Mouse (Mus musculus) lung, embryonic 14.5 days (tissue): ENCODE data around the gene Sh3bp4. TPM values are rescaled to one million over a fixed set of nuclear protein-coding genes. Genes with fewer than 3 reads are reported as not detected.

ENCODE experiments used
- ATAC-seq: fragments of 200-750 bp; cut with Nextera tagmentation; 2 replicates; pipeline ENCODE4 v1.8.0; 2017; ENCODE audit warnings: mild to moderate bottlenecking, moderate TSS enrichment, moderate library complexity; ENCODE audit not compliant: insufficient read depth
- DNase-seq: peaks from one replicate; pipeline ENCODE4 v3.0.0-alpha.2; 2015
- H3K27ac ChIP-seq: fragments of 300-500 bp; sonication (generic); 2 replicates; pipeline ENCODE4 v1.5.1; 2014; ENCODE audit warnings: low read depth, mild to moderate bottlenecking, moderate library complexity
- H3K27me3 ChIP-seq: fragments of 300-500 bp; sonication (generic); 2 replicates; pipeline ENCODE4 v1.6.1; 2014; ENCODE audit warnings: low read length, control low read depth; ENCODE audit not compliant: insufficient read depth
- H3K36me3 ChIP-seq: fragments of 300-500 bp; sonication (generic); 2 replicates; pipeline ENCODE4 v1.6.1; 2014; ENCODE audit warnings: control low read depth; ENCODE audit not compliant: insufficient read depth
- H3K4me1 ChIP-seq: fragments of 300-500 bp; sonication (generic); 2 replicates; pipeline ENCODE4 v1.6.1; 2014; ENCODE audit warnings: antibody characterized with exemption, control low read depth; ENCODE audit not compliant: insufficient read depth
- H3K4me2 ChIP-seq: fragments of 300-500 bp; sonication (generic); 2 replicates; pipeline ENCODE4 v1.6.1; 2014; ENCODE audit warnings: mild to moderate bottlenecking
- H3K4me3 ChIP-seq: fragments of 300-500 bp; sonication (generic); 2 replicates; pipeline ENCODE4 v1.5.1; 2014; ENCODE audit warnings: low read depth, low read length
- H3K9ac ChIP-seq: fragments of 300-500 bp; sonication (generic); 2 replicates; pipeline ENCODE4 v1.6.1; 2014
- H3K9me3 ChIP-seq: fragments of 300-500 bp; sonication (generic); 2 replicates; pipeline ENCODE4 v1.6.1; 2016; ENCODE audit warnings: low read depth, low read length, control low read depth
- CTCF ChIP-seq: IDR thresholded peaks from 2 replicates; pipeline ENCODE4 v1.5.1; 2016; ENCODE audit warnings: antibody characterized with exemption, low read depth
- WGBS: fragments of 180-500 bp; shearing (Covaris S2); extraction: QIAGEN DNeasy Blood & Tissue Kit; methylation state at CpG from one replicate; pipeline ENCODE4 v1.1.7; 2014; 5-methylcytosine and 5-hydroxymethylcytosine counted together
- polyA plus RNA-seq: library from polyadenylated mRNA; unstranded; fragments of >200 nt; fragmentation: Nextera tagmentation; extraction: Ambion mirVana; gene quantifications from 2 replicates; pipeline ENCODE4 v1.2.1, GENCODE M21; 2014

The Sh3bp4 gene
- polyA plus RNA-seq, 1 experiment from 2014 or later = 26.2 TPM

GRCm38 (mm10) chr1:89070871-89071361 is 701 bp downstream of the Sh3bp4 start:
- DNase-seq (peak; percentile 61), ATAC-seq (peak; percentile 28)
- H3K4me3 ChIP-seq = peak overlapping the region; percentile 73
- peak overlapping the region; percentile 69 for H3K27ac ChIP-seq
- no peaks in the 10 kb centered on the region for H3K27me3 ChIP-seq
- no peaks in the 10 kb centered on the region for H3K36me3 ChIP-seq
- H3K4me1 ChIP-seq = peaks cover 14% of the 10 kb centered on the region
- peak overlapping the region; percentile 71 for H3K4me2 ChIP-seq
- peak overlapping the region; percentile 69 for H3K9ac ChIP-seq
- H3K9me3 ChIP-seq = no peaks in the 10 kb centered on the region
- WGBS = under 1% methylated on average over 28 of the region's 28 CpGs
- 0 out of 2 replicates have a peak, but pooled peaks have one; percentile 3 for TF ChIP-seq CTCF

- DNase-seq = no peak
These were observed 1.3 kb downstream of the Sh3bp4 start for GRCm38 (mm10) chr1:89071371-89072142.

GRCm38 (mm10) chr1:89072143-89072990 is 2.2 kb downstream of the Sh3bp4 start:
- peak overlapping the region; percentile 73 for H3K4me3 ChIP-seq
- DNase-seq (no peak), ATAC-seq (no peak)
- 15% methylated on average over 14 of the region's 14 CpGs for WGBS
- TF ChIP-seq CTCF = no peak
- no peaks in the 10 kb centered on the region for H3K36me3 ChIP-seq
- peak overlapping the region; percentile 47; the same call in 1 of the 2 replicates for H3K27ac ChIP-seq
- no peaks in the 10 kb centered on the region for H3K9me3 ChIP-seq
- H3K9ac ChIP-seq = peak overlapping the region; percentile 69
- H3K4me2 ChIP-seq = peak overlapping the region; percentile 71
- no peaks in the 10 kb centered on the region for H3K27me3 ChIP-seq
- H3K4me1 ChIP-seq = peaks cover 14% of the 10 kb centered on the region

More at GRCm38 (mm10) chr1:89071371-89072142, 1.3 kb downstream of the Sh3bp4 start:
- no peak for ATAC-seq
- TF ChIP-seq CTCF = no peak
- Histone ChIP-seq H3K4me2 (peak overlapping the region; percentile 71), H3K4me3 (peak overlapping the region; percentile 73), H3K4me1 (peaks cover 14% of the 10 kb centered on the region), H3K27ac (peak overlapping the region; percentile 69; the same call in 1 of the 2 replicates), H3K9me3 (no peaks in the 10 kb centered on the region), H3K36me3 (no peaks in the 10 kb centered on the region), H3K9ac (peak overlapping the region; percentile 69), H3K27me3 (no peaks in the 10 kb centered on the region)
- WGBS = 6% methylated on average over 15 of the region's 15 CpGs

GRCm38 (mm10) chr1:89073291-89073846 is 3.2 kb downstream of the Sh3bp4 start:
- no peaks in the 10 kb centered on the region for H3K27me3 ChIP-seq
- no peak for ATAC-seq
- H3K4me3 ChIP-seq = no peak overlapping the region
- no peak for DNase-seq
- 79% methylated on average over 5 of the region's 5 CpGs for WGBS
- no peaks in the 10 kb centered on the region for H3K36me3 ChIP-seq
- H3K27ac ChIP-seq = no peak overlapping the region
- H3K4me2 ChIP-seq = no peak overlapping the region; the same call in 1 of the 2 replicates
- no peak for TF ChIP-seq CTCF
- H3K4me1 ChIP-seq = peaks cover 14% of the 10 kb centered on the region
- H3K9me3 ChIP-seq = no peaks in the 10 kb centered on the region
- H3K9ac ChIP-seq = no peak overlapping the region

- H3K4me1 ChIP-seq = peaks cover 8% of the 10 kb centered on the region
These were observed 4.5 kb downstream of the Sh3bp4 start for GRCm38 (mm10) chr1:89074678-89075077.

GRCm38 (mm10) chr1:89075120-89075519 is 4.9 kb downstream of the Sh3bp4 start:
- 44% methylated on average over 8 of the region's 8 CpGs for WGBS
- Histone ChIP-seq H3K4me1 (peaks cover 8% of the 10 kb centered on the region), H3K27ac (no peak overlapping the region)

More at GRCm38 (mm10) chr1:89074678-89075077, 4.5 kb downstream of the Sh3bp4 start:
- Histone ChIP-seq H3K27ac (no peak overlapping the region), H3K9ac (no peak overlapping the region), H3K4me3 (no peak overlapping the region), H3K9me3 (no peaks in the 10 kb centered on the region), H3K4me2 (no peak overlapping the region), H3K36me3 (no peaks in the 10 kb centered on the region), H3K27me3 (no peaks in the 10 kb centered on the region)
- DNase-seq (no peak), ATAC-seq (no peak)
- 43% methylated on average over 6 of the region's 6 CpGs for WGBS
- no peak for TF ChIP-seq CTCF

More at GRCm38 (mm10) chr1:89075120-89075519, 4.9 kb downstream of the Sh3bp4 start:
- no peak overlapping the region for H3K4me3 ChIP-seq
- no peak overlapping the region for H3K4me2 ChIP-seq
- TF ChIP-seq CTCF = no peak
- no peaks in the 10 kb centered on the region for H3K9me3 ChIP-seq
- no peak for DNase-seq
- ATAC-seq = no peak
- H3K27me3 ChIP-seq = no peaks in the 10 kb centered on the region
- H3K36me3 ChIP-seq = no peaks in the 10 kb centered on the region
- no peak overlapping the region for H3K9ac ChIP-seq
